Mouse (Mus musculus): ENCODE results near the gene Tmc5.

The Tmc5 gene

GRCm38 (mm10) chr7:118610721-118611120 lies 13.6 kb downstream of the Tmc5 start:
- DNase-seq (ENCODE audit: low read depth, low spot score), result peak; percentile 65

GRCm38 (mm10) chr7:118611185-118611749 lies 14.2 kb downstream of the Tmc5 start:
- no peak for DNase-seq (ENCODE audit: low read depth, low spot score)

GRCm38 (mm10) chr7:118611933-118612332 lies 14.8 kb downstream of the Tmc5 start:
- DNase-seq (ENCODE audit: low read depth, low spot score), result peak; percentile 89

- peak; percentile 8 for DNase-seq (ENCODE audit: low read depth, low spot score)
Measured at GRCm38 (mm10) chr7:118614076-118614475, 17.0 kb downstream of the Tmc5 start.

GRCm38 (mm10) chr7:118618104-118618503 lies 21.0 kb downstream of the Tmc5 start:
- no peak for DNase-seq (ENCODE audit: low read depth, low spot score)

- DNase-seq (ENCODE audit: low read depth, low spot score), result no peak
Measured at GRCm38 (mm10) chr7:118620243-118620906, 23.3 kb downstream of the Tmc5 start.

GRCm38 (mm10) chr7:118621094-118621493 lies 24.0 kb downstream of the Tmc5 start:
- peak; percentile 23 for DNase-seq (ENCODE audit: low read depth, low spot score)

GRCm38 (mm10) chr7:118627550-118628298 lies 30.6 kb downstream of the Tmc5 start:
- DNase-seq (ENCODE audit: low read depth, low spot score), result no peak

- DNase-seq (ENCODE audit: low read depth, low spot score), result peak; percentile 45
Measured at GRCm38 (mm10) chr7:118633094-118633493, 36.0 kb downstream of the Tmc5 start.

- DNase-seq (ENCODE audit: low read depth, low spot score), result no peak
Measured at GRCm38 (mm10) chr7:118633951-118634350, 36.9 kb downstream of the Tmc5 start.

GRCm38 (mm10) chr7:118637466-118637865 lies 40.4 kb downstream of the Tmc5 start:
- DNase-seq (ENCODE audit: low read depth, low spot score), result peak; percentile 19

- DNase-seq (ENCODE audit: low read depth, low spot score), result no peak
Measured at GRCm38 (mm10) chr7:118646237-118646636, 49.1 kb downstream of the Tmc5 start.

GRCm38 (mm10) chr7:118649328-118649727 lies 52.2 kb downstream of the Tmc5 start:
- no peak for DNase-seq (ENCODE audit: low read depth, low spot score)

GRCm38 (mm10) chr7:118650119-118650518 lies 53.0 kb downstream of the Tmc5 start:
- DNase-seq (ENCODE audit: low read depth, low spot score), result no peak

GRCm38 (mm10) chr7:118650891-118651290 lies 53.8 kb downstream of the Tmc5 start:
- no peak for DNase-seq (ENCODE audit: low read depth, low spot score)

GRCm38 (mm10) chr7:118652572-118653295 lies 55.6 kb downstream of the Tmc5 start:
- peak; percentile 97 for DNase-seq (ENCODE audit: low read depth, low spot score)

- peak; percentile 92 for DNase-seq (ENCODE audit: low read depth, low spot score)
Measured at GRCm38 (mm10) chr7:118656730-118657129, 59.6 kb downstream of the Tmc5 start.

GRCm38 (mm10) chr7:118667773-118668172 lies 70.7 kb downstream of the Tmc5 start:
- no peak for DNase-seq (ENCODE audit: low read depth, low spot score)

GRCm38 (mm10) chr7:118670142-118670541 lies 73.0 kb downstream of the Tmc5 start:
- no peak for DNase-seq (ENCODE audit: low read depth, low spot score)

- no peak for DNase-seq (ENCODE audit: low read depth, low spot score)
Measured at GRCm38 (mm10) chr7:118676826-118677225, 79.7 kb downstream of the Tmc5 start.

GRCm38 (mm10) chr7:118688199-118688598 lies 91.1 kb downstream of the Tmc5 start:
- DNase-seq (ENCODE audit: low read depth, low spot score), result peak; percentile 87

- DNase-seq (ENCODE audit: low read depth, low spot score), result no peak
Measured at GRCm38 (mm10) chr7:118689088-118689487, 92.0 kb downstream of the Tmc5 start.

All from R1 (cell line).